In the genomic region with DNA sequence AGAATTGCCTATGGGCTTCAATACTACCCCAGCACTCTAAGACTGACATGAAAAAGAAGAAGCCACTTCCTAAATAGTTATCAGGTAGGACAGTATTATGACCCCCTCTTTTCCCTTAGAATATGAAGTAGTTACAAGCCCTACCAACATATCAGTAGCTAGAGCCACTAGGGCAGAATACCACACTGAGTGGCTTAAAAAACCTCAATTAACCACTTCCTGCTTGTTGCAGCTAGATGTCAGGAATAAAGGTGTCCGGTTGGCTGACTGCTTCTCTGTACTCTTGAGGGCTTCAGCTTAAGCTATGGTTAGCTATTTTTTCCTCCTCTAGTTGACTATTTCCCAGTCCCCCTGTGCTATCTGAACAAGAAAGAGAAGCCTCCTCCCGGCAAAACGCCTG, we compare ENCODE assay signal across 19 mouse cellular contexts.
DNase-seq lines count a peak whose midpoint lies in the region; ATAC-seq lines count a peak whose summit lies in the region.
"Had no signal": no experiment of that assay in that cellular context is flagged by ENCODE, and none has a peak within 500 bp of the region (broad histone marks: within the 10 kb centered on the region; RNA-seq: fewer than 3 reads in every experiment).

No protein-coding gene starts in this region.

- DNase-seq in left cerebral cortex, adult 18-20 months (ENCODE audit: low spot score in 2 of 2) = no peak
- no peak for DNase-seq in embryo, embryonic 10 days (ENCODE audit: low spot score)
- no peak for DNase-seq in heart, adult 8-10 months (ENCODE audit: low spot score)
- DNase-seq: adrenal gland, adult 2 months; adrenal gland, postnatal 10 days; adrenal gland, postnatal 25 days; B cell, adult 2 months; cerebellum, adult 11 months; cerebellum, adult 8-10 months; cerebellum, adult 9-11 months; cerebellum, postnatal 14 days; cerebellum, postnatal 36 days; embryo, embryonic 11 days had no signal

- peak; percentile 67 for ATAC-seq in common myeloid progenitor, adult 5-6 weeks (replicated peaks; ENCODE audit: low read depth, poor library complexity, severe bottlenecking)
- peak; percentile 60 to 65 for ATAC-seq in hematopoietic stem cell, adult 5-6 weeks (replicated peaks in 1 of 2; ENCODE audit: insufficient read depth in 1 of 2, low FRiP score in 2 of 2, low TSS enrichment in 1 of 2, low read depth in 1 of 2, poor library complexity in 2 of 2, severe bottlenecking in 2 of 2)
- ATAC-seq: CD4-positive, CD25-positive, alpha-beta regulatory T cell, adult 4 months; forebrain, embryonic 14.5 days; forebrain, embryonic 16.5 days; Patski had no signal
